Mouse (Mus musculus): Measurements from ENCODE around the gene Slit2. TPM values are rescaled to one million over a fixed set of nuclear protein-coding genes. Genes with fewer than 3 reads are reported as not detected.

The Slit2 gene
- polyA plus RNA-seq, 1 experiment from 2014 or later, result 127 TPM

GRCm38 (mm10) chr5:48345983-48346648, 363.2 kb downstream of the Slit2 start:
- no peak overlapping the region for H3K9ac ChIP-seq (ENCODE audit: low read length)
- ATAC-seq (ENCODE audit: insufficient read depth, low FRiP score, low TSS enrichment) (0 out of 2 replicates have a peak, but pooled peaks have one; percentile 31), DNase-seq (ENCODE audit: low spot score) (no peak)
- H3K27me3 ChIP-seq (ENCODE audit: control insufficient read depth, insufficient read depth, low read length), result no peaks in the 10 kb centered on the region
- no peak overlapping the region for H3K27ac ChIP-seq (ENCODE audit: low read depth, low read length)
- H3K4me2 ChIP-seq (ENCODE audit: low read depth), result no peak overlapping the region
- WGBS, result 94% methylated on average over 2 of the region's 2 CpGs
- H3K4me1 ChIP-seq (ENCODE audit: control insufficient read depth, insufficient read depth, low read length), result no peaks in the 10 kb centered on the region
- H3K36me3 ChIP-seq (ENCODE audit: control insufficient read depth, insufficient read depth, low read length), result no peaks in the 10 kb centered on the region
- H3K9me3 ChIP-seq (ENCODE audit: control insufficient read depth, low read length), result no peaks in the 10 kb centered on the region
- H3K4me3 ChIP-seq (ENCODE audit: low read depth, low read length), result no peak overlapping the region

GRCm38 (mm10) chr5:48349309-48349708, 366.4 kb downstream of the Slit2 start:
- H3K4me1 ChIP-seq (ENCODE audit: control insufficient read depth, insufficient read depth, low read length), result no peaks in the 10 kb centered on the region
- no peak overlapping the region for H3K9ac ChIP-seq (ENCODE audit: low read length)
- DNase-seq (ENCODE audit: low spot score), result no peak
- no peaks in the 10 kb centered on the region for H3K27me3 ChIP-seq (ENCODE audit: control insufficient read depth, insufficient read depth, low read length)
- H3K36me3 ChIP-seq (ENCODE audit: control insufficient read depth, insufficient read depth, low read length), result no peaks in the 10 kb centered on the region
- ATAC-seq (ENCODE audit: insufficient read depth, low FRiP score, low TSS enrichment), result no peak
- no peak overlapping the region for H3K27ac ChIP-seq (ENCODE audit: low read depth, low read length)
- WGBS, result 78% methylated on average over 1 of the region's 1 CpGs
- H3K4me2 ChIP-seq (ENCODE audit: low read depth), result no peak overlapping the region
- no peak overlapping the region for H3K4me3 ChIP-seq (ENCODE audit: low read depth, low read length)
- H3K9me3 ChIP-seq (ENCODE audit: control insufficient read depth, low read length), result no peaks in the 10 kb centered on the region

Small RNAs within 50 kb of the gene (microRNA-seq; reads per million reads assigned to microRNA genes)
- 38.8 reads per million, percentile 36 among the genes with 10 or more reads in this experiment for gene Mir218-1

All from neural tube, embryonic 11.5 days (tissue).